In genomic region chr3:90211475-90212398, GRCm38 (mm10) we compare ENCODE assay signal across 9 mouse cellular contexts. TPM values are rescaled to one million over a fixed set of nuclear protein-coding genes. Genes with fewer than 3 reads are reported as not detected.
DNase-seq lines count a peak whose midpoint lies in the region; ATAC-seq and TF ChIP-seq lines count a peak whose summit lies in the region.
"Had no signal": no experiment of that assay in that cellular context is flagged by ENCODE, and none has a peak within 500 bp of the region (broad histone marks: within the 10 kb centered on the region; RNA-seq: fewer than 3 reads in every experiment).

No protein-coding gene starts in this region.

- no peak for TF ChIP-seq CTCF in kidney, adult 2 months (conservative IDR thresholded peaks at IDR 0.05; ENCODE audit: insufficient read depth, insufficient read length, low read depth, low read length)

- no peak overlapping the region for H3K9ac ChIP-seq in hindbrain, embryonic 15.5 days
- H3K9ac ChIP-seq in midbrain, embryonic 15.5 days = no peak overlapping the region

- peak overlapping the region; percentile 97 for H3K4me2 ChIP-seq in hindbrain, embryonic 15.5 days
- peak overlapping the region; percentile 96; the same call in 1 of the 2 replicates for H3K4me2 ChIP-seq in midbrain, embryonic 15.5 days

- H3K27me3 ChIP-seq in kidney, adult 2 months (replicated peaks; ENCODE audit: control insufficient read depth, insufficient read depth, low read length) = no peaks in the 10 kb centered on the region
- H3K27me3 ChIP-seq in hindbrain, embryonic 15.5 days = no peaks in the 10 kb centered on the region
- no peaks in the 10 kb centered on the region for H3K27me3 ChIP-seq in midbrain, embryonic 15.5 days (replicated peaks)

- TF ChIP-seq POLR2A in kidney, adult 2 months (IDR thresholded peaks at IDR 0.05; ENCODE audit: low read depth, low read length) = no peak

- H3K4me3 ChIP-seq in kidney, adult 2 months (ENCODE audit: insufficient read depth, low read depth, low read length) = peak overlapping the region; percentile 7; the same call in 1 of the 2 replicates
- H3K4me3 ChIP-seq in hindbrain, embryonic 15.5 days = 0 out of 2 replicates have a peak overlapping the region, but pooled peaks have one; percentile 55
- H3K4me3 ChIP-seq in midbrain, embryonic 15.5 days = peak overlapping the region; percentile 93; the same call in 1 of the 2 replicates

- no peaks in the 10 kb centered on the region for H3K9me3 ChIP-seq in hindbrain, embryonic 15.5 days
- H3K9me3 ChIP-seq in midbrain, embryonic 15.5 days = no peaks in the 10 kb centered on the region

- ATAC-seq in hindbrain, embryonic 15.5 days (ENCODE audit: low FRiP score, low read depth) = no peak
- no peak for ATAC-seq in midbrain, embryonic 15.5 days (replicated peaks)

- peaks cover 5% of the 10 kb centered on the region; the same call in 1 of the 2 replicates for H3K4me1 ChIP-seq in kidney, adult 2 months (ENCODE audit: control insufficient read depth, insufficient read depth, low read length)
- H3K4me1 ChIP-seq in hindbrain, embryonic 15.5 days (replicated peaks) = peaks cover 32% of the 10 kb centered on the region
- peaks cover 32% of the 10 kb centered on the region for H3K4me1 ChIP-seq in midbrain, embryonic 15.5 days

- WGBS in kidney, adult 2 months = 50% methylated on average over 13 of the region's 13 CpGs
- WGBS in hindbrain, embryonic 15.5 days = 87% methylated on average over 13 of the region's 13 CpGs
- WGBS in midbrain, embryonic 15.5 days = 85% methylated on average over 13 of the region's 13 CpGs

- H3K27ac ChIP-seq in kidney, adult 2 months (ENCODE audit: insufficient read depth, low read depth, low read length) = no peak overlapping the region
- no peak overlapping the region for H3K27ac ChIP-seq in hindbrain, embryonic 15.5 days (replicated peaks)
- H3K27ac ChIP-seq in midbrain, embryonic 15.5 days = no peak overlapping the region

- peaks cover 2% of the 10 kb centered on the region; the same call in 1 of the 2 replicates for H3K36me3 ChIP-seq in kidney, adult 2 months (ENCODE audit: control insufficient read depth, insufficient read depth, low read length)
- H3K36me3 ChIP-seq in hindbrain, embryonic 15.5 days = peaks cover 42% of the 10 kb centered on the region
- peaks cover 19% of the 10 kb centered on the region; the same call in 1 of the 2 replicates for H3K36me3 ChIP-seq in midbrain, embryonic 15.5 days (replicated peaks)

- no peak for DNase-seq in kidney, adult 2 months
- DNase-seq in kidney, postnatal 36 days = no peak
- peak; percentile 56 for DNase-seq in T-cell, adult 2 months (ENCODE audit: low spot score)
- no peak for DNase-seq in cerebellum, postnatal 36 days
- DNase-seq in adrenal gland, postnatal 25 days = no peak
- DNase-seq in layer of hippocampus, adult 11-12 months (ENCODE audit: low spot score) = no peak
- DNase-seq: thymus, postnatal 14 days had no signal

RNA-seq across cellular contexts. Expression of gene Rps27, which starts 1.7 kb away (rescaled TPM):
- 944 and 1,038 TPM in 2 replicates for polyA plus RNA-seq in kidney, adult 2 months (2012; rRNA removed)
- polyA plus RNA-seq in hindbrain, embryonic 15.5 days (2015; fragmentation: Nextera tagmentation; extraction: Ambion mirVana) = 794 and 950 TPM in 2 replicates
- 731 and 753 TPM in 2 replicates for polyA plus RNA-seq in midbrain, embryonic 15.5 days (2015; fragmentation: Nextera tagmentation; extraction: Ambion mirVana)
- total RNA-seq in adrenal gland, postnatal 25 days (2021) = 1,629 and 1,829 TPM in 2 replicates

RNA-seq across cellular contexts. Expression of gene Rab13, which starts 1.8 kb away (rescaled TPM):
- polyA plus RNA-seq in kidney, adult 2 months (2012; rRNA removed) = 5.0 and 7.7 TPM in 2 replicates
- polyA plus RNA-seq in hindbrain, embryonic 15.5 days (2015; fragmentation: Nextera tagmentation; extraction: Ambion mirVana) = 27.2 and 28.7 TPM in 2 replicates
- 23.8 and 26.0 TPM in 2 replicates for polyA plus RNA-seq in midbrain, embryonic 15.5 days (2015; fragmentation: Nextera tagmentation; extraction: Ambion mirVana)
- 31.0 and 49.5 TPM in 2 replicates for total RNA-seq in adrenal gland, postnatal 25 days (2021)

RNA-seq across cellular contexts. Expression of gene Jtb, which starts 19.7 kb away (rescaled TPM):
- 60.7 and 74.7 TPM in 2 replicates for polyA plus RNA-seq in kidney, adult 2 months (2012; rRNA removed)
- 90.2 and 96.2 TPM in 2 replicates for polyA plus RNA-seq in hindbrain, embryonic 15.5 days (2015; fragmentation: Nextera tagmentation; extraction: Ambion mirVana)
- polyA plus RNA-seq in midbrain, embryonic 15.5 days (2015; fragmentation: Nextera tagmentation; extraction: Ambion mirVana) = 90.6 and 94.3 TPM in 2 replicates
- total RNA-seq in adrenal gland, postnatal 25 days (2021) = 68.6 and 72.3 TPM in 2 replicates

RNA-seq across cellular contexts. Expression of gene Creb3l4, which starts 31.6 kb away (rescaled TPM):
- 1.0 and 1.5 TPM in 2 replicates for polyA plus RNA-seq in kidney, adult 2 months (2012; rRNA removed)
- polyA plus RNA-seq in hindbrain, embryonic 15.5 days (2015; fragmentation: Nextera tagmentation; extraction: Ambion mirVana) = 2.2 and 3.1 TPM in 2 replicates
- 1.6 and 2.3 TPM in 2 replicates for polyA plus RNA-seq in midbrain, embryonic 15.5 days (2015; fragmentation: Nextera tagmentation; extraction: Ambion mirVana)
- 0.85 TPM in 1 of 2 replicates, not detected in the other for total RNA-seq in adrenal gland, postnatal 25 days (2021)

RNA-seq across cellular contexts. Expression of gene Slc39a1, which starts 36.2 kb away (rescaled TPM):
- 71.3 and 74.2 TPM in 2 replicates for polyA plus RNA-seq in kidney, adult 2 months (2012; rRNA removed)
- 52.1 and 53.1 TPM in 2 replicates for polyA plus RNA-seq in hindbrain, embryonic 15.5 days (2015; fragmentation: Nextera tagmentation; extraction: Ambion mirVana)
- polyA plus RNA-seq in midbrain, embryonic 15.5 days (2015; fragmentation: Nextera tagmentation; extraction: Ambion mirVana) = 48.4 and 52.1 TPM in 2 replicates
- total RNA-seq in adrenal gland, postnatal 25 days (2021) = 132 and 136 TPM in 2 replicates

Comparison
In these comparisons a context has a peak if more than half of its experiments do, and no peak if none do; other contexts are left out.
1. H3K4me3 ChIP-seq: peak in every context shown above with its lines; median percentile 93 in midbrain, embryonic 15.5 days; 55 in hindbrain, embryonic 15.5 days; 7 in kidney, adult 2 months.